Mouse (Mus musculus) MEL (cell line): ENCODE data around the gene Ndrg2.

Source experiments
- ELF1 ChIP-seq: IDR thresholded peaks from 2 replicates; pipeline ENCODE4 v1.6.1; 2014; ENCODE audit warnings: low read depth, mild to moderate bottlenecking, inconsistent platforms, low read length, improper control_type of control experiment, moderate library complexity
- POLR2A ChIP-seq, 2 experiments: IDR thresholded peaks; 2 replicates each; pipeline ENCODE4 v1.6.1; 2011 to 2012; ENCODE audit warnings: low read length in 2 of 2, mild to moderate bottlenecking in 2 of 2, control low read depth in 1 of 2, improper control_type of control experiment in 1 of 2, low read depth in 1 of 2, moderate library complexity in 1 of 2; ENCODE audit not compliant: control insufficient read depth in 1 of 2, insufficient read depth in 1 of 2, poor library complexity in 1 of 2
- RAD21 ChIP-seq: IDR thresholded peaks from 2 replicates; pipeline ENCODE4 v1.6.1; 2011; ENCODE audit warnings: mild to moderate bottlenecking, low read depth, low read length, improper control_type of control experiment
- SMC3 ChIP-seq: IDR thresholded peaks from 2 replicates; pipeline ENCODE4 v1.6.1; 2011; ENCODE audit warnings: low read depth, low read length, improper control_type of control experiment

DNA sequence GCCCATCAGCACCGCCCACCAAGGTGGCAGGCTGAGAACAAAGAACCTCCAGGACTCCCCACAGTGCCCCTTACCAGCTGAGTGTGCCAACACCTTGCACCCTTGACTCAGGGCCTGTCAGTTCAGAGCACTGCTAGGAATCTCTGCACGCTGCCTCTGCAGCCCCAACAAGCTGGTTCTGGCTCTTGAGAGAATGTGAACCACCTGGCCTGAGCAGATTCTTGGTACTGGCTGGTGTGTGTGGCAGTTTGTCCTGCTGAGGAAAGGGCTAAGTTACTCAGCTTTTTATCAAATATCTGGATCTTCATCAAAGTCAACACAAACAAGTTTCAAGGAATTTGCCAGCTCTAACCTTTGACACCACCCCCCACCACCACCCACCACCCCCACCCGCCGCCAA, 9.5 kb upstream of the Ndrg2 start:
- TF ChIP-seq SMC3 (no peak), ELF1 (no peak), RAD21 (no peak), POLR2A (IDR thresholded peaks at IDR 0.05; ENCODE audit: control insufficient read depth in 1 of 2, insufficient read depth in 1 of 2, low read depth in 1 of 2, low read length in 2 of 2, poor library complexity in 1 of 2) (no peak)
